Mouse (Mus musculus): ENCODE measurements around the gene Pde11a.

- no peak for TF ChIP-seq CTCF (conservative IDR thresholded peaks at IDR 0.05; ENCODE audit: low read length)
- TF ChIP-seq NANOG (IDR thresholded peaks at IDR 0.05; ENCODE audit: borderline replicate concordance, low read length): no peak
- TF ChIP-seq POU5F1 (IDR thresholded peaks at IDR 0.05; ENCODE audit: borderline replicate concordance, low read length): no peak
These were observed 289.0 kb downstream of the Pde11a start for GRCm38 (mm10) chr2:76049529-76049928.

Measured in E14TG2a.4 (cell line).